Mouse (Mus musculus): ENCODE results near the gene Hdac1. TPM values are rescaled to one million over a fixed set of nuclear protein-coding genes. Genes with fewer than 3 reads are reported as not detected.

The Hdac1 gene
- polyA plus RNA-seq, 1 experiment = 41.6 TPM

- Histone ChIP-seq H3K27ac (ENCODE audit: insufficient read depth, low read depth, low read length) (no peak overlapping the region), H3K4me1 (ENCODE audit: control insufficient read depth, insufficient read depth, low read length) (no peaks in the 10 kb centered on the region), H3K36me3 (ENCODE audit: control insufficient read depth, insufficient read depth, low read length) (no peaks in the 10 kb centered on the region; the same call in 1 of the 2 replicates), H3K27me3 (replicated peaks; ENCODE audit: control insufficient read depth, insufficient read depth, low read length) (no peaks in the 10 kb centered on the region), H3K4me3 (ENCODE audit: insufficient read depth, low read depth, low read length) (no peak overlapping the region)
- 87% methylated on average over 5 of the region's 5 CpGs for WGBS
- no peak for TF ChIP-seq POLR2A (IDR thresholded peaks at IDR 0.05; ENCODE audit: low read depth, low read length)
- TF ChIP-seq CTCF (conservative IDR thresholded peaks at IDR 0.05; ENCODE audit: insufficient read depth, insufficient read length, low read depth, low read length) = no peak
- DNase-seq = no peak
Measured at GRCm38 (mm10) chr4:129525338-129525737, 17.2 kb downstream of the Hdac1 start.

- WGBS = 83% methylated on average over 8 of the region's 8 CpGs
- Histone ChIP-seq H3K36me3 (ENCODE audit: control insufficient read depth, insufficient read depth, low read length) (no peaks in the 10 kb centered on the region), H3K27ac (ENCODE audit: insufficient read depth, low read depth, low read length) (no peak overlapping the region), H3K4me3 (ENCODE audit: insufficient read depth, low read depth, low read length) (no peak overlapping the region), H3K4me1 (ENCODE audit: control insufficient read depth, insufficient read depth, low read length) (no peaks in the 10 kb centered on the region), H3K27me3 (replicated peaks; ENCODE audit: control insufficient read depth, insufficient read depth, low read length) (0 out of 2 replicates have a peak, but pooled peaks cover 2% of the 10 kb centered on the region)
- no peak for DNase-seq
- TF ChIP-seq POLR2A (IDR thresholded peaks at IDR 0.05; ENCODE audit: low read depth, low read length) (no peak), CTCF (conservative IDR thresholded peaks at IDR 0.05; ENCODE audit: insufficient read depth, insufficient read length, low read depth, low read length) (no peak)
Measured at GRCm38 (mm10) chr4:129518519-129518918, 24.0 kb downstream of the Hdac1 start.

DNA sequence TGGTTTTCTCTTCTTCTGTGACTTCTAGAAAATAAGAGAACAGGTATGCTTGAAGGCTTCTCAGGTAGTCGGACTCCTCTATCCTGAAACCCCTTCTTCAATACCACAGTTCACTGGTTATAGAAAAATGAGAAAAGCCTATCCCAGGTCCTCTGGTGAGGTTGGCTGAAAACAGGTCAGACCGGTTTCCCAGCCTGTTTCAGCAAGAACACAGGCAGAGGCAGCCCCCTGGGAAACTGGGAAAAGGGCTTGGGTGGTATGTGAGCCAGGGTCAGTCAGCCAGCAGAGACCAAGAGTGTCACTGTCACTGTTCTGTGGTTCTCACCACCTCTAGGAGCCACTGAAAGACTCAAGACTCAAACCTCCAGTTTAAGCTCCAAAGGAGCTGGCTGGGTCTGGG, 25.6 kb downstream of the Hdac1 start:
- DNase-seq = peak; percentile 68
- Histone ChIP-seq H3K4me3 (ENCODE audit: insufficient read depth, low read depth, low read length) (no peak overlapping the region), H3K36me3 (ENCODE audit: control insufficient read depth, insufficient read depth, low read length) (no peaks in the 10 kb centered on the region), H3K27me3 (replicated peaks; ENCODE audit: control insufficient read depth, insufficient read depth, low read length) (0 out of 2 replicates have a peak, but pooled peaks cover 2% of the 10 kb centered on the region), H3K4me1 (ENCODE audit: control insufficient read depth, insufficient read depth, low read length) (no peaks in the 10 kb centered on the region), H3K27ac (ENCODE audit: insufficient read depth, low read depth, low read length) (peak overlapping the region; percentile 72)
- TF ChIP-seq CTCF (conservative IDR thresholded peaks at IDR 0.05; ENCODE audit: insufficient read depth, insufficient read length, low read depth, low read length) (no peak), POLR2A (IDR thresholded peaks at IDR 0.05; ENCODE audit: low read depth, low read length) (no peak)
- 32% methylated on average over 2 of the region's 2 CpGs for WGBS

GRCm38 (mm10) chr4:129514300-129514898, 28.1 kb downstream of the Hdac1 start:
- Histone ChIP-seq H3K27ac (ENCODE audit: insufficient read depth, low read depth, low read length) (no peak overlapping the region), H3K4me1 (ENCODE audit: control insufficient read depth, insufficient read depth, low read length) (no peaks in the 10 kb centered on the region), H3K27me3 (replicated peaks; ENCODE audit: control insufficient read depth, insufficient read depth, low read length) (0 out of 2 replicates have a peak, but pooled peaks cover 2% of the 10 kb centered on the region), H3K4me3 (ENCODE audit: insufficient read depth, low read depth, low read length) (peak overlapping the region; percentile 67), H3K36me3 (ENCODE audit: control insufficient read depth, insufficient read depth, low read length) (no peaks in the 10 kb centered on the region)
- WGBS = 4% methylated on average over 34 of the region's 35 CpGs
- no peak for TF ChIP-seq POLR2A (IDR thresholded peaks at IDR 0.05; ENCODE audit: low read depth, low read length)
- TF ChIP-seq CTCF (conservative IDR thresholded peaks at IDR 0.05; ENCODE audit: insufficient read depth, insufficient read length, low read depth, low read length) = peak; percentile 49
- peak; percentile 40 for DNase-seq

DNA sequence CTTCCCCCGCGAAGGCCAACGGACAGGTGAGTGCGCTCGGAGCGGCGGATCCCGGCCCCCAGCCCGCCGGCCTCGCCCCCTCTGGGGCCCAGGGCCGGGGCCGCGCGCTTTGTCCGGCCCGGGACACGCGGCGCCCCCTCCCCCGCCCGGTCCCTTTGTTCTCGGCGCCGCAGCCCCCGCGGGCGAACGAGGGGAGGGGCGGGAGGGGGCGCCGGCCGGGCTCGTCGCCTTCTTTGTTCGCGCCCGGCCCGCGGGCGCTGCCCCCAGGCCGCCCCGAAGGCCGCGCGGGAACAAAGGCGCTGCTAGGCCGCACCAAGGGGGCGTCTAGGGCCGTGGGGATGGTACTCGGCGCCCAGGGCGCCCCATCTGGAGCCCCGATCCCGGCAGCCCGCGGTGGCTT, 28.6 kb downstream of the Hdac1 start:
- no peak for TF ChIP-seq POLR2A (IDR thresholded peaks at IDR 0.05; ENCODE audit: low read depth, low read length)
- TF ChIP-seq CTCF (conservative IDR thresholded peaks at IDR 0.05; ENCODE audit: insufficient read depth, insufficient read length, low read depth, low read length) = no peak
- H3K27me3 ChIP-seq (replicated peaks; ENCODE audit: control insufficient read depth, insufficient read depth, low read length) = 0 out of 2 replicates have a peak, but pooled peaks cover 2% of the 10 kb centered on the region
- H3K4me1 ChIP-seq (ENCODE audit: control insufficient read depth, insufficient read depth, low read length) = no peaks in the 10 kb centered on the region
- H3K36me3 ChIP-seq (ENCODE audit: control insufficient read depth, insufficient read depth, low read length) = no peaks in the 10 kb centered on the region
- H3K4me3 ChIP-seq (ENCODE audit: insufficient read depth, low read depth, low read length) = peak overlapping the region; percentile 67
- no peak for DNase-seq
- no peak overlapping the region for H3K27ac ChIP-seq (ENCODE audit: insufficient read depth, low read depth, low read length)
- 1% methylated on average over 49 of the region's 57 CpGs for WGBS

DNA sequence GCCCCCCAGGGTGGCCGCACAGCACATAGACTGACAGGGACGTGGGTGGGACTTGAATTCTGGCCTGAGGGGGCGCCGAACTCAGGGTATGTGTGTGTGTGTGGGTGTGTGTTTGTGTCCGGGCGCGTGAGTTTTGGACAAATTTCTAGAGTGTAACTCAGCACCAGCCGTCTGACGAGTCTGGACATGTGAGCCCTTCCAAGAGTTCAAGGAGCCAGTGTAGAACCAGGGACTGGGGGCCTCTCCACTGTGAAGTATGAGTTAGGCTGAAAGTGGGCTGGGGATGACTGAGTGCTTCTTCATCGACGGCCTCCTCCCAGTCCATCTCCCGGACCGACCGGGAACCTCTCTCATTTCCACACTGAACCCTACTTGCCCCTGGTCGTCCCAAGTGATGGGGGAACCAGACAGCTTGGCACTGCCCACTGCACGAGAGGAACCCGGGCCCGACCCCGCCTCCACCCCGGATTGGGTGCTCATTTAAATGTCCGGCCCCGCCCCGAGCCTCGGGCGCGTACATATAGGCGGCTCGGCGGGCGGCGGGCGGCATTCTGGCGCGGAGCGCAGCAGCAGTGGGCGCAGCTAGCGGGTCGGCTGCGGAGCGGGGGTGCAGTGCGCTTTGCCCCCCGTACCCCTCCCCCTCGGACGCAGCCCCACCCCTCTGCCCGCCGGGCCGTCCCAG, 29.3 kb downstream of the Hdac1 start, which contains the start of gene Marcksl1:
Gene Marcksl1, plus strand, starts transcription at position 496 of the 682 bp plus-strand sequence.
- no peak within 1 kb of the TSS for H3K27ac ChIP-seq (ENCODE audit: insufficient read depth, low read depth, low read length)
- no peaks in the 10 kb centered on the region for H3K36me3 ChIP-seq (ENCODE audit: control insufficient read depth, insufficient read depth, low read length)
- WGBS = 14% methylated on average over 47 of the region's 47 CpGs
- H3K27me3 ChIP-seq (replicated peaks; ENCODE audit: control insufficient read depth, insufficient read depth, low read length) = 0 out of 2 replicates have a peak, but pooled peaks cover 2% of the 10 kb centered on the region
- TF ChIP-seq POLR2A (IDR thresholded peaks at IDR 0.05; ENCODE audit: low read depth, low read length) = peak; percentile 64
- no peak for TF ChIP-seq CTCF (conservative IDR thresholded peaks at IDR 0.05; ENCODE audit: insufficient read depth, insufficient read length, low read depth, low read length)
- DNase-seq = peak; percentile 88
- peak within 1 kb of the TSS; percentile 67 for H3K4me3 ChIP-seq (ENCODE audit: insufficient read depth, low read depth, low read length)
- H3K4me1 ChIP-seq (ENCODE audit: control insufficient read depth, insufficient read depth, low read length) = no peaks in the 10 kb centered on the region
